Mouse (Mus musculus): ENCODE measurements around the gene Ptpn12.

Gene Ptpn12

DNA sequence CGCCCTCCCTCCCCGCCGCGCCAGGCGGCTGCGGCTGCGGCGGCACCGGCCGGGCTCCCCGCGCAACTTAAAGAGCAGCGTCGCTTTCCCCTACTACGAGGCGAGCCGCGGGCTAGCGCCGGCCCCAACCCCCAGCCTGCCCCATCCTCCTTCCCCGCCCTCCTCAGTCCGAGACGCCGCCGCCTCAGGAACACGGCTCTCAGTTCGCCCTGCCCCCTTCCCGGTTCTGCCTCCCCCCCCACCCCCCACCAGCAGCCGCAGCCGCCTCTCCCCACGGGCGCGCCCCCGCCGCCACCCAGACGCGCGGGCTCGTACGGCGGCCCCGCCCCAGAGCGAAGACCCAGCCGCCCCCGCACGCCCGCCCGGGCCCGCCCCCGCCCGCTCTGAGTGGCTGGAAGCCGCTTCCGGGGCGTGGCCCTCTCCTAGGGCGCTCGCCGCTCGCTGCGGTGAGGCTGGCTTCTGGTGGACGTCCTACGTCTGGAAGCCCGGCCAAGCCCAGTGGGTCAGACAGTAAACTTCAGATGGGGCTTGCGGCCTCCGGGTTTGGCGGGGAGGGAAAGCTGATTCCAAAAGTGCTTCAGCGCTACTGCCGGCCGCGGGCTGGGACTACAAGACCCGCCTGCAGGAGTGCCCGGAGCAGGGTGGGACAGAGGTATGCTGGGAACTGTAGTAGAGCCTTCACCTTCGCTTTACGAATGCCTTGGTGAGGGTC lies at the start of gene Ptpn12:
Gene Ptpn12, minus strand, starts transcription at position 92 of the 712 bp plus-strand sequence.
- in situ Hi-C loops (cut with MboI; ENCODE audit: low sequenced_read_pairs), result no loop called here

DNA sequence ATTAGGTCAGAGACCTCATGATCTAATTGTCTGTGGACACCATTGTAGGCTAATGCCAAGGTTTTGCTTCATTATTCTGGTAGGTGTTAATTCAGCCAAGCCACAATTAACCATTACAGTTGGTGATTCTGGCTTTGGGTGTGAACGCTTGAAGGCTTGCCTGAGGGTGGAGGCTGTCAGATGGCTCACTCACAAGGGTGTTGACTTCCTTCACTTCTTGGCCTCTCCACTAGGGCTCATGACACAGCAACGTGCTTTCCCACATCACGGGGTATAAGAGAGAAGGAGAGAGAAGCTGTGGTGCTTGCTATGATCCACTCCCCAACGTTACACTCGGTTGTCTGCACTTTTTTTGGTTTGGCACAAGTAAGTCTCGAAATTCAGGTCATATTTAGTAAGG lies 35.5 kb upstream of the Ptpn12 start:
- in situ Hi-C loops (cut with MboI; ENCODE audit: low sequenced_read_pairs), result no loop called here

DNA sequence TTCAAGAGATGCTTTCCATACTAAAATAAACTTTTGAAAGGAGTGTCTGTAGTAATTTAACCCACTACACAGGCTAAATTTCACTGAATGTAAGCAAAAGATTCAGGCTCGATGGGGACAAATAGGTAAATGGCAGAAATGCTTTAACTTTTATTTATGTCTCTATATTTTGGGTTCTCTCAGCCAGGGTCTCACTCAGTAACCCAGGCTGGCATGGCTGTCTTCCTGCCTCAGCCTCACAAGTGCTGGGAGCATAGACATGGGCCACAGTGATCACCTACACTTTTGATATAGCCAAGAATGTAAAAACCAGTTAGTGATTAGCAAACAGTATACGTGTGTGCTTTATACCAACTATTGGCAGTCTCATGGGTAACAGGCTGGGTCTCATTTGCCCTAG lies 1.5 kb upstream of the Ptpn12 start:
- in situ Hi-C loops (cut with MboI; ENCODE audit: low sequenced_read_pairs), result no loop called here

DNA sequence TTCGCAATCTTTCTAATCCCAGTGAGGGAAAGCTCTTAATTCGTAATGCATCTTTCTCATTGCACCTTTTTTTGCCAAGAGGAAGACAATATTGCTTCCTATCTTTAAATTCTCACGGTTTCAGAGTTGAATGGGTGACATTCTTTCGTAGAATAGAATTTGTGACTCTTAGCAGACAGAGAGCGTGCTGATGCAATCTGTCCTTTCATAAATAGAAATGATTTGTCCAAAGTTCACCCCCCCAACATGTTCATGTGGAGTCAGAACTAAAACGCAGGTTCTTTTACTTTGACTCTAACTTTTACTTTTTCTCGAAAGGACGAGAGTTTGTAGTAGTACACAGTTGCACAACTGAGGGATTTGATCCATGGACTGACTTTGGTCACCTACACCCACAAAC lies 884 bp upstream of the Ptpn12 start:
- in situ Hi-C loops (cut with MboI; ENCODE audit: low sequenced_read_pairs), result no loop called here

DNA sequence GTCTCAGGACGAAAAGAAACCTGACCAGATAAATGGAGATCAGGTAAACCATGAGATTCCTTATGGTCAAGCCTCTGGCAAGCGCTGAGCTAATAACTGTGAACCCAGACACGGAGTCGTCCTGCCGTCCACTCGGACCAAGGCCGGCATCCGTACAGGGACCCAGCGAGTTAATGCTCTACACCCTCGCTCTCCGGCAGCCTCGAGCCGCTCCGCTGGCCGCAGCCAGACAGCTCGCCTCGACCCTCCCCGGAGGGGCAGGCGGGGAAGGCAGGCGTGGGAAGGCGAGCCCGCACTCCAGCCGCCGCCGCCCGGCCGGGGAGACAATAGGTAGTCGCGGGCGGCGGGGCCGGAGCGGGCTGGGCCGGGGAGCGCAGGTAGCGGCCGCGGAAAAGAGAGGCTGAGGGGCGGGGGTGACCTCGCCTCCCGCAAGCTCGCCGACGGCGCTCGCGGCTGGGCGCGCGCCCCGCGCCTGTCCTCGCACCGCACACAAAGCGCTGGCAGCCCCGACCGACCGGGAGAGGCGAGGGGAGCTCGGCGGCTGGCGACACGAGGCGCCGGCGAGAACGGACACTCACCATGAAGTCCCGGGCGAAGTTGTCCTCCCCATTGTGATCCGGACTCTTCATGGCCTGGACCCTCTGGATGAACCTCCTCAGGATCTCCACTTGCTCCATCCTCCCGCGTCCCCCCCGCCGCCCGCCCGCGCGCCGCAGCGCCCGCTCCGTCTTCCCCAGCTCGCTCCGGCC lies 466 bp downstream of the Ptpn12 start:
- in situ Hi-C loops (cut with MboI; ENCODE audit: low sequenced_read_pairs), result no loop called here

DNA sequence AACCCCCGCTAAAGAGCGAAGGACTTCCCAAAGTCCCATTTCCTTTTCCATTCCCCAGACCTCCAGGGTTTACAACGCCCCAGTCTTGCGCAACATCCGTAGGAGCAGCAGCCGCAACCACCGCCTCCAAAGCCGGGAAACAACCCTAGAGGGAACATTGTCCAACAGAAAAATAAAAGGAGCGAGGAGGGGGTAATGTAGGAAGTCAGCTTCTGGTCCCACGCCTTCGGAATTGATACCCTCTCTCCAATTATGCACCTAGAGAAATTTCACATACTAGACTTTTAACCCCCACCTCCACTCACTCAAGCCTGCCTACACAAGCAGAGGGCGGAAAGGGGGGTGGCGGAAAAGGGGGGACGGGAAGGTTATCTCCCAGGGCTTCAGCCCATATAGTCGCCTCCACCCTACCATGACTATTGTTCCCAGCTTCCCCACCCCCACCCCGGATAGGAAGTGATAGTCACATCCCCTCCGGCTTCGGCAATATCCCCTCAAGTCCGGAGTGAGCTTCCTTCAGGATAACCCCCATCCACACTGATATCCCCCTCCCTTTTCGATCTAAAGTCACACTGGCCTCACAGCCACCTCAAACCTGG lies 1.1 kb downstream of the Ptpn12 start:
- in situ Hi-C loops (cut with MboI; ENCODE audit: low sequenced_read_pairs), result no loop called here

DNA sequence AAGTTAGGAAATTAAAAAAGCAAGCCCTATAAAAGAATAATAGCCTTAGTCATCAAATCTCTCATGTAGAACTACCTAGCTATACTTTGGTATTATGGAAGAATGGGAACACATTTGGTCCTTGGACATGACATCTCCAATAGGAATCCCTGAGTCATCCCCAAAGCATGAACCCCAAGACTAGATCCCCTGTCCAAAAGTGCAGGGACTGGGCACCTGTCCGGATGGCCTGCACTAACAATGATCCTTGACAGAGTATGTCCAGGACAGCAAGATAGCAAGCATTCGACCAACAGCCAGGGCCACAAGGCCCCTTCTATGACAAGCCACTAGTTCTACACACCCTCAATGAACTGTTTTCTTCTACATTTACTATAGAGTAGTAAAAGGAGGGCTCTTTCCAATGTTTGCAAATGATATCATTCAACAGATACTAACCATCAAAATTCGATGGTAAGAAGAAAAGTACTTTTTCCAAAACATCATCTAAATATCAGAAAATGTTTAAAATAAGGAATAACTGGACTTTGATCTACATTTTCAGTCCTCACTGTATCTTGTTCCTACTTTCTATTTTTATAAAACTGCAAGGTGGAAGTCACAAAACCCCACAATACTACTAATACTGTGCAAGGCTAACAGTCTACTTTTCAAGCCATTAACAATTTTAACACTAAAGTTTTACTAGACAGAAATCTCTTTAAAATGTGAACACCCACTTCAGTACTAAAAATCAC lies 2.0 kb downstream of the Ptpn12 start:
- in situ Hi-C loops (cut with MboI; ENCODE audit: low sequenced_read_pairs), result no loop called here

DNA sequence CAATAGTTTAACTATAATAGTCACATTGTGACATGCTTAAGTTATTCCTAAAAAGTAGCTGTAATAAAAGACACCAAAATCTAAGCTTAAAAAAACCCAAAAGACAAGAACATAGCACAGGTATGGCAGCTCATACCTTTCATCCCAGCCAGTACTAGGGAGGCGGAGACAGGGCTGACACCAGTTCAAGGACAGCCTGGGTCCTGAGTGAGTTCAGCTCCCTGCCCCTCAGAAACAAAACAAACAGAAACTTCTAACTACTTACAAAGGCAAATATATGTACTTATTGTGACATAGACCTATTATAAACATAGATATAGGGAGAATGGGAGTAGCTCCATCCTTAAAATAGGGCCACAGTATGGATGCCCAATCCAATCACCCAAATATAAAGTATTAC lies 3.2 kb downstream of the Ptpn12 start:
- in situ Hi-C loops (cut with MboI; ENCODE audit: low sequenced_read_pairs), result no loop called here

DNA sequence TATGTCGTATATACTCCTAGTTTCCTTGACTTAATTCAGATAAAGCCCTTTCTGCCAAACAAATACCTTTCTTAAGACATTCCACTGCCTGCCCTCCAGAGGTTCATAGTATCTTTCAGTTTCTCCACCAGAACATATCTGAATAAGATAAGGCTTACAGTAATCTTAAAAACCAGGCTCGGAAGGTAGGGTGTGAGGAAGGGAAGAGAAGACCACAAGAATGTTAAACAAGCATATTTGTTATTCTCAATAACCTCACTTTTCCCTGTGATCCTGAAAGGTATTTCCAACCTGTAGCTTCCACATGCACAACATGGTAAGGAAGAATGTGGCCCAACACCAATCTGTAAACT lies 5.0 kb downstream of the Ptpn12 start:
- in situ Hi-C loops (cut with MboI; ENCODE audit: low sequenced_read_pairs), result no loop called here

DNA sequence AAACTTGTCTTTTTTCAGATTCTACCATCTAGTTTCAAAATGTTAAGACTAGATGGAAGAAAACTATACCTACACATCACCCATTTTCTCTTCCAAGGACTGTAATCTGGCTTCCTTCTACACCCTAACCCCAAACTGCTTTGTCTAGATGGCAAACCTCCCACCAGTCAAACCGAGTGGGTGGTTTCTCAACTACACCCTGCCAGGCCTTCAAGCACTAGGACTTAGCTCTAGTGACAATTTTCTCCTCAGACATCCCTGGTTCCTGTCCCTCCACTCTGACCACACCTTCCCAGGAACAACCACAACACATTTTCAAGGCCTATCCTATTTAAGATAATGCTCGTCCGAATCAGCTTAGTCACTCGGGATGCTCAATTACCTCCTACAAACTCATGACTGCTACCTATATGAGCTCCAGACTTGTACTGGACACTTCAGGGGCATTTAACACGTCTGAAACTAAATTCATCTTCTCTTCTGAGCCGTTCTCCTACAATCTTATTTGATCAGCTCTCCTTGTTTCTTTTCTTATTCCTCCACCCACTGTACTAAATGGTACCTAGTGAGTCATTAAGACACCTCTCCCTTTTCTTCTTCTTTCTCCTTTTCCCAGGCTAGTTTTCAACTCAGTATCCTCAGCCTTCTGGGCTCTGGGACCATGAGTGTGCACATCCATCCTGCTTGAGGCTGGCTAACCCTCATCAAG lies 5.5 kb downstream of the Ptpn12 start:
- in situ Hi-C loops (cut with MboI; ENCODE audit: low sequenced_read_pairs), result no loop called here

DNA sequence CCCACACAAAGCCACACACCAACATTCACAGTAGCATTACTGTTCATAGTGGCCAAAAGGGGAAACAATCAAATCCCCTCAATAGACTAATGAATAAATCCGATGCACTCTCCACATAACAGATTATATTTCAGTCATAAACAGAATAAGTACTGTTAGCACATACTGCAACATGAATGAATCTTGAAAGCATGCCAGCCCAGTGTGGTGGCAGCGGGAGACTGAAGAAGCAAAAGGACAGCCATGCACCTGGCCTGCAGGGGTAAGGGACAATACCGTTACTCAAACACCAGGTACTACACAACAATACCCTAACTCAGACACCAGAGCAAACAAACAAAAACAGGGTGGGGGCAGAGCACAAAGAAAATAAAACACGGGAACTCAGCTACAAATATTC lies 6.7 kb downstream of the Ptpn12 start:
- in situ Hi-C loops (cut with MboI; ENCODE audit: low sequenced_read_pairs), result no loop called here

DNA sequence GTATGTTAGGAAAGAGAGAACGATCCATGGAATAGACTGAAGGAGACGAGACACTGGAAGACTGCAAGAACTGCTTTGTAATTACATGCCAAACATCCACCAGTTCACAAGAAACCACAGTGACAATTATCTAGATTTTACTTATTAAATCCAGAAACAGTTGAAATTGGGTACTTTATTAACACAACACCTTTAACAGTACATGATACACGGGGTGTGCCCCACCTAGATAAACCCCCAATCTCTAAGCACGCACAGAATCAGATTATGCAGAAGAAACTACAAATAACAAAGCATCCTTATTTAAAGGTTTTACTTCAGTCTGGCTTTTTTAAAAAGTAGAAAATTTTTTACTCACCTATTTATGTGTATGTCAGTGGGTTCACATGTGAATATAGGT lies 8.6 kb downstream of the Ptpn12 start:
- in situ Hi-C loops (cut with MboI; ENCODE audit: low sequenced_read_pairs), result no loop called here

DNA sequence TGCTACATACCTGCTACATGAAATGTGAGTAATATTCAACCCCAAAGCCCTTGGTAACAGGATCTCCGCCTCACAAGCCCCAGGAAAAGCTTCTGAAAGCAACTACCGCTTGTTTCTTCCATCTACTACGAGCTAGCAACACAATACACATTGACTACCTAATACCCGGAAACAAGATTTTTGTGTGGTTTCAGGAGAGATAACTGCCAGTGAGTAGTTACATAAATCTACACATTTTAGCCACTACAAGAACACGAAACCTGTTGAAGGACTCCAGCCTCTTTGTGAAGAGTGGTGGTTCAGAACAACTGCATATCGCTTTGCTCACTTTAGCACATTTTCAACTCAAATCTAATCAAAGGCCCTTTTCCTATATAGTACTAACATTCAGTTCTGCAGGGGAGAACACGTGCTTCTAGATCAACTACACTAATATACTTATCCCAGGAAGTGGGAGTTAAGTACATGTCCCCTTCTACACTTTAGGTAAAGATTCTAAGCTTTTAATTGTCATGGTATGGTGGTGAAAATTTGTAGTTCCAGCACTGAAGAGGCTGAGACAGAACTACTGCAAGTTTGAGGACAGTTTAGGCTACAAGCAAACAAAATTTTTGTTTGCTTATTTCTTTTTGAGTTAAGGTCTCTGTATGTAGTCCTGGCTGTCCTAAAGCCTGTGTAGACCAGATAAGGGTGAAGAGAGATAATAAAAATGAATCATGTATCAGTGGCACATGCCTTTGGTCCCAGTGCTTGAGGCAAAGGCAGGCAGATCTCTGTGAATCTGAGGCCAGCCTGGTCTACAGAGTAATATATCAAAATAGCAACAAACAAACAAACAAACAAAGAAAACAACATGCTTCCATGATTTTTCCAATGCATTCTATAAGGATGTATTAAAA lies 9.3 kb downstream of the Ptpn12 start:
- in situ Hi-C loops (cut with MboI; ENCODE audit: low sequenced_read_pairs), result no loop called here

DNA sequence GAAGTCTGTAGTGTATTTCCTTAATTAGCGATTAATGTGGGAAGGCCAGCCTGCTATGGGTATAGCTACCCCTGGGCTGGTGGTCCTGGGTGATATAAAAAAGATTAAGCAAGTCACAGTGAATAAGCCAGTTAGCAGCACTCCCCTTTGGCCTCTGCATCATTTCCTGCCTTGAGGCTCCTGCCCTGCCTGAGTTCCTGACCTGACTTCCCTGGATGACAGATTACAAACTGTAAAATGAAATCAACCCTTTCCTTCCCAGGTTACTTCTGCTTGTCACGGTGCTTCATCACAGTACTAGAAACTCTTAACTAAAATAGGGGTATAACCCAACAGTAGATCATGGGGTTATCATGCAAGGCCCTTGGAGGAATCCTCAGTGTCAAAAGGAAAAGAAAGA lies 10.2 kb downstream of the Ptpn12 start:
- in situ Hi-C loops (cut with MboI; ENCODE audit: low sequenced_read_pairs), result no loop called here

DNA sequence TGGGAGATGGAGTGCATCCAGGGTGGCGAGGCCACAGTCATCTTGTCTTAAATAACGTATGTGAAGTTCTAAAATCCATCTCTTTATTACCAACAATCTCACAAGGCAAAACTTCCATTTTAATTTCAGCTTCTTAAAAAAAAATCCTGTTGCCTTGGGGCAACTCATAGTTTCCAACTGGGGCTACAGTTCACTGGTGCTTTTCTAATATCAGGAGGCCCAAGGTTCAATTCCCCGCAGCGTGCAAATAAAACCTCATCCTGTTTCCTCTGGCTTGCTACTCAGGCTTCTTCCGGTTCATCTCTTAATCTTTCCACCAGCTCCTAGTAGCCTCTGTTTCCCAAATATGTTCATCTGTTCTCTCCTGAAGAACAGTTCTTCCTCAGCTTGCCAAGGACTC lies 17.6 kb downstream of the Ptpn12 start:
- in situ Hi-C loops (cut with MboI; ENCODE audit: low sequenced_read_pairs), result no loop called here

DNA sequence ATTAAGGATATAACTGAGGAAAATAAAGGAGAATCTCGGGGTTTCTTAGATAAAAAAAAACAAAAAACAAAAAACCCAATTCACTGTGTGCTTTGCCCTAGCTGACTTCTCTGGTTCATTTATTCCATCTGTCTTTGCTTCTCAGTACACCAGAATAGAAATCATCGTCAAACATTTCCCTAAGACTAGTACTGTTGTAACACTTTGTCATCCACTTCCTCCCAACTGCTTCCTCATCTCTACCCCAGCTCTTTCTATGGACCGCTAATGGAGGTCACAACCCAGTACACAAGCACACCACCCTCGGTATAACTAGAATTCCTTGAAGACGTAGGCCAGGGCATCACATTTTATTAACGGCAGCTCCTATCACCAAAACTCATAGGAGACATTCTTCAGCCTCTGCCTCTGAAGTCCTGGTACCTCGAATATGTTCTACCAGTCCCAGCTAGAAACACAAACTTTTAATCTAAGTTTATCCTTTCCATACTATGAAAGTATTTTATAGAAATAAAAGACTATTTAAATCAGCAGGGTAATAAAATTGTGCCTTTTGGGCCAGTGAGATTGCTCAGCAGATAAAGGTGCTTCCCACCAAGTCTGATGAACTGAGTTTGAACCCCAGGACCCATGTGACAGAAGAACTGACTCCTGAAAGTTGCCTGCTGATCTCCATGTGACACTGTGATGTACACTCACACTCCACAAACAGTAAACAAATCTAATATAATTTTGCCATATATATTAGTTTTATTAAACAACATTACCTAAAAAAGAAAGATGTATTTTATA lies 19.8 kb downstream of the Ptpn12 start:
- in situ Hi-C loops (cut with MboI; ENCODE audit: low sequenced_read_pairs), result no loop called here

DNA sequence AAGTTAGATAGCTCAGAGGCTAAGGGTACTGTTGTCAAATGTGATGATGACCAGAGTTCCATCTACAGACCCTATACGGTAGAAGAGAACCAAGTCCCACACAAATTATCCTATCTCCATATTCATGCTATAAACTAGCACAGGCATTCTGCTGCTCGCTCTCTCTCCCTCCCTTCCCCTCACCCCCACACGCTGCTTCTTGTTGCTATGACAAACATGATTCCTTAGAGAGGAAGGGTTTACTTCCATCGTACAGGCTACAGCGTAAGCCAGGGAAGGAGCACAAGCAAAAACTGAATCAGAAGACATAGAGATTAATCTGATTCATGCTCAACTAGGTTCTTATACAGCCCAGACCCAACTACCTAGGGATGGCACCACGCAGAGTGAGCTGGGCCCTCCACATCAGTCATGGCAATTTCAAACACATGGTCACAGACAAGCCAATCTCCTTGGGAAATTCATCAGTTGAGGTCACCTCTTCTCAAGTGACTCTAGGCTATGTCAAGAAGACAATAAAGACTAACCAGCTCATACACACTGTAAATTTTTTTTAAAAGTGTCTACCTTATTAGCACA lies 21.2 kb downstream of the Ptpn12 start:
- in situ Hi-C loops (cut with MboI; ENCODE audit: low sequenced_read_pairs), result no loop called here

DNA sequence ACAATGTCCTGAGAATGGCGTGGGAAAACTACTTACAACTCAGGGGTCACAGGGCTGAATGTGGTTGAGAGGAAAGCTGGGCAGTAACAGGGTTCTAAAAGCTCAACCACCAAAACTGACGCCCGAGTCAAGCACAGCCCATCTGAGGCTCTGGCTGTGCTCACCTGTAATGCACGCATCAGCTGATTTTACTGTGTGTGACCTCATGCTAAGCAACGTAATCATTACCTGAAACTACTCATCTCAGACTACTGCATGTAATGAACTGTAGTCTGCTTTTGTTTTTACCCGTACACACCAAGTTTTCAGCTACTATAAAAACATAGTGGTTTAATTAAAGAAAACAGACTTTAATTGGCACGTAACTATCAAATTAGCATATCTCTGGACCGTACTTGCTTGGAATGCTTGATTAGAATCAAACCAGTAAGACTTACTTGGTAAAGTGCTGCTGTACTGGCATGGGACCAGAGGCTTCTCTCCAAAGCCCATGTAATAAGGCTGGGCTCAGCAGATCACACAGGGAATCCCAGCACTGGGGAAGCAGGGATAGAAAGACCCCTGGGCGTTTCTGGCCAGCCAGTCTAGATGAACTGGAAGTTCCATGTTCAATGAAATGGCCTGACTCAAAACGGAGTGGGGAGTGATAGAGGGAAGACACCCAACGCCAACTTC lies 22.2 kb downstream of the Ptpn12 start:
- in situ Hi-C loops (cut with MboI; ENCODE audit: low sequenced_read_pairs), result no loop called here

All from CH12F3 (cell line).